Mouse (Mus musculus): ENCODE results near the gene Mast4. TPM values are rescaled to one million over a fixed set of nuclear protein-coding genes. Genes with fewer than 3 reads are reported as not detected.

Mast4 gene
- total RNA-seq, 1 experiment from 2014 or later, result 60.8 TPM

GRCm38 (mm10) chr13:103043011-103043410 is 291.3 kb downstream of the Mast4 start:
- DNase-seq, result no peak

- DNase-seq, result no peak
Observed at GRCm38 (mm10) chr13:103037466-103037865, 296.8 kb downstream of the Mast4 start.

- DNase-seq, result no peak
Observed at GRCm38 (mm10) chr13:103029377-103029776, 304.9 kb downstream of the Mast4 start.

GRCm38 (mm10) chr13:103027456-103028078 is 306.7 kb downstream of the Mast4 start:
- DNase-seq, result no peak

- peak; percentile 56 for DNase-seq
Observed at GRCm38 (mm10) chr13:103025461-103025860, 308.8 kb downstream of the Mast4 start.

- DNase-seq, result no peak
Observed at GRCm38 (mm10) chr13:103018481-103018880, 315.8 kb downstream of the Mast4 start.

- DNase-seq, result no peak
Observed at GRCm38 (mm10) chr13:103017661-103018060, 316.6 kb downstream of the Mast4 start.

GRCm38 (mm10) chr13:103015131-103015750 is 319.1 kb downstream of the Mast4 start:
- DNase-seq, result no peak

GRCm38 (mm10) chr13:103014631-103015030 is 319.7 kb downstream of the Mast4 start:
- no peak for DNase-seq

GRCm38 (mm10) chr13:103014222-103014621 is 320.1 kb downstream of the Mast4 start:
- DNase-seq, result no peak

GRCm38 (mm10) chr13:103005227-103005626 is 329.1 kb downstream of the Mast4 start:
- DNase-seq, result no peak

GRCm38 (mm10) chr13:103001831-103002230 is 332.5 kb downstream of the Mast4 start:
- no peak for DNase-seq

GRCm38 (mm10) chr13:103000891-103001290 is 333.4 kb downstream of the Mast4 start:
- no peak for DNase-seq

- peak; percentile 20 for DNase-seq
Observed at GRCm38 (mm10) chr13:102994098-102994497, 340.2 kb downstream of the Mast4 start.

GRCm38 (mm10) chr13:102992680-102993423 is 341.4 kb downstream of the Mast4 start:
- DNase-seq, result no peak

GRCm38 (mm10) chr13:102991928-102992327 is 342.4 kb downstream of the Mast4 start:
- DNase-seq, result no peak

GRCm38 (mm10) chr13:102991196-102991595 is 343.1 kb downstream of the Mast4 start:
- no peak for DNase-seq

- no peak for DNase-seq
Observed at GRCm38 (mm10) chr13:102990085-102990484, 344.2 kb downstream of the Mast4 start.

- DNase-seq, result no peak
Observed at GRCm38 (mm10) chr13:102989616-102990015, 344.7 kb downstream of the Mast4 start.

GRCm38 (mm10) chr13:102988976-102989375 is 345.3 kb downstream of the Mast4 start:
- DNase-seq, result no peak

GRCm38 (mm10) chr13:102988251-102988895 is 345.9 kb downstream of the Mast4 start:
- no peak for DNase-seq

GRCm38 (mm10) chr13:102984550-102984949 is 349.7 kb downstream of the Mast4 start:
- no peak for DNase-seq

- no peak for DNase-seq
Observed at GRCm38 (mm10) chr13:102973853-102974252, 360.4 kb downstream of the Mast4 start.
